Mouse (Mus musculus): ENCODE data around the gene Rab22a. TPM values are rescaled to one million over a fixed set of nuclear protein-coding genes. Genes with fewer than 3 reads are reported as not detected.
"Not testable (repeated sequence)": the region's sequence is repeated elsewhere in the genome, so short reads cannot be mapped to it uniquely, and the experiment has no call there.

Gene Rab22a
- total RNA-seq, 1 experiment from 2014 or later: 31.9 TPM

DNA sequence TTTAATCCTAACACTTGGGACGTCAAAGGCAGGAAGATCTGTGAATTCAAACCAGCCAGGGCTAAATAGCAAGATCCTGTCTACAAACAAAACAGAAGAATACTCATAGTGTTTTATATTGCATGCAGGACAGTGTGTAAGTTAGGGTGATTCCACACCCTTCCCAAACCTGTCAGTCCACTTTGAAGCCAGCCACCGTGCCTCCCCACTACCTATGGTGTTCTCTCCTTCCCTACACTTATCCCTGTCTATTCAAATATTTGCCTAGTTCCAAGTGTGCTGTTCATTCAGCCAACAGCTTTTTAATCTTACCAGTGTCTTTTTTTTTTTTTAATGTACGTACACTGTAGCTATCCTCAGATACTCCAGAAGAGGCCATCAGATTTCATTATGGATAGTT is 7.3 kb downstream of the Rab22a start:
- no peak for DNase-seq

DNA sequence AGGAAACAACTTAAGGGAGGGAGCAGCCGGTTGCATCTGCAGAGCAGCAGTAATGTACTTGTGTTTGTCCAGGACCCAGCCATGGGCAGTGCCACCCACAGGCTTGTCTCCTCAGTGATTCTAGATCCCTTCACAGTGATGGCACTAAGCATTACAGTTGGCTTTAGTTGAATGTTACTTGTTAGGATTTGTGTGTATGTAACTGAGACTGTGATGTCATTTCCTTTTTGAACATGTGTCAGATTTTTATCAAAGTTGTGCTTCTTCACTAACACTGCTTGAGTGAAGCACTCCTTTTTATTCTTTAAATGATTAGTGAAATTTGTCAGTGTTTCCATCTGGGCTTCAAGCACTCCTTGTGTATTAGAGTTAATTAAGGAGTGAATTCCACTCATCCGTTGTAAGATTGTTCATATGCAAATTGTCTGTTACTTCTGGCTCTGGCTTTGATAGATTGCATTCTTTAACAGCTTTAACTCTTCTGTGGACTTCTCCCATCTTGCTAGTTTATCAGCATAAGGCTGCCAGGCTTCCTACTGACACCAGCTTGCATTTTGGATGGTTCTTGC is 12.9 kb downstream of the Rab22a start:
- DNase-seq: no peak

DNA sequence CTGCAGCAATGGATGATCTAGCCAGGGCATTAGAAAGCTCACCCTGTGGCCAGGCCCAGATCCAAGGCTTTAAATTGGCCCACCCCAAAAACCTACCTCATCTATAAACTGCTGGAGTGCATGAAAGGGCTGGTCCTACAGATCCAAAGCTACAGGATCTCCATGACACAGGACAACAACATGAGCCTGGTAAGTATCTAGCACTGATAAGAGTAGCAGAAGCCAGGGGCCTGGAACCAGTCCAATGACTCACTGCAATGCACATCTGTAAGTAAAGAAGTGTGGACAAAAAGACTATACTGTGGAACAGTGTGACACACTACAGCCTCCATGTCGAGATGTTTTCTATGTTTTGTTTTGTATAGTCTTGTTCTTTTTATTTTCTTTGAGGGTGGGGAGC is 13.9 kb downstream of the Rab22a start:
- DNase-seq: peak; percentile 13

DNA sequence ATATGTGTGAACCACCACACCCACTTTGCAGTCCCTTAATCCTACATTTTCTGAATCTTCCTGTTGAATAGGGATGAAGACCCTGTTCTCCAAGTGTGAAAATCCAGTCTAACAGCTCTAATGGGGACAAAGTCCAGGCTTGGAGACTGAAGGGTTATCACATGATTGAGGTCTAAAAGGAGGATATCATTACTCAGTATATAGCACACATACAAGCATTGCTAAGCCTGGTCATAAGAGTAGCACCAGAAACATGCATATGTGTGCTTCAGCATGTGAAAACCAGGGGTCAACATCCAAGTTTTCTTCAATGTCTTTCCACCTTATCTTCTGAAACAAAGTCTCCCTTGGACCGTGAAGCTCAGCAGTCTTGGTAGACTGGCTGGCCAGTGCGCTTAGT is 19.0 kb downstream of the Rab22a start:
- no peak for DNase-seq

DNA sequence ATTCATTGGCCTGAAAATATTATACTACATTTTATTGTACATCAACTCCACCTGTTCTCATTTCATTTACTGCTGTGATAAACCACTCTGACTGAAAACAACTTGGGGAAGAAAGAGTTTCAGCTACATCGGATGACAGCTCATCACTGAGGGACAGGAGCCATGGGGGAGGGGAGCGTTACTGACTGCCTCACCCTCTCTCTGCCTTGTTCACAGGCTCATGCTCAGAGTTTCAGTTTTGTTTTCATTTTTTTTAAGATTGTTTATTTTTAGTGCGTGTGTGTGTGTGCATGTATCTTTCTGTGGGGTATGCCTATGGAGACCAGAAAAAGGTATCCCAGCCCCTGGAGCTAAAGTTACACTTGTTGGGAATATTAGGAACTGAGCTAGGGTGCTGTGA is 19.7 kb downstream of the Rab22a start:
- DNase-seq: peak; percentile 45

DNA sequence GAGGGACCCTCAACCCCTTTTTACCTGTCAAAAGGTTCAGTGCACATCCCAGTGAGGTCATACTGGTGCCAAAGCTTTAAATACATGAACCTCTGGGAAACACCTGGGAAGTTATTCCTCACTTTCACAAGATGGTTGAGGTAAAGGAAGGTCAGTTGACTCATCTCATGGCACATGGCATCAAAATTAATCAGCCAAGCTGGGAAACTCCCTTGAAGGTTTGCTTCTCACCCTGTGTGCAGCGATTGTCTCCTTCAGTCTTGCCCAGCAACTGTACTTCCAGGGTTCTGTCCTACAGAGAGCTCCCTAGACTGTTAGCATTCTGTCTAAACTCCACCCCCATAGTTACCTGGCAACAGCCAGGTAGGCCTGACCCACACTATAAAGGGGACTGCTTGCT is 20.6 kb downstream of the Rab22a start:
- no peak for DNase-seq

DNA sequence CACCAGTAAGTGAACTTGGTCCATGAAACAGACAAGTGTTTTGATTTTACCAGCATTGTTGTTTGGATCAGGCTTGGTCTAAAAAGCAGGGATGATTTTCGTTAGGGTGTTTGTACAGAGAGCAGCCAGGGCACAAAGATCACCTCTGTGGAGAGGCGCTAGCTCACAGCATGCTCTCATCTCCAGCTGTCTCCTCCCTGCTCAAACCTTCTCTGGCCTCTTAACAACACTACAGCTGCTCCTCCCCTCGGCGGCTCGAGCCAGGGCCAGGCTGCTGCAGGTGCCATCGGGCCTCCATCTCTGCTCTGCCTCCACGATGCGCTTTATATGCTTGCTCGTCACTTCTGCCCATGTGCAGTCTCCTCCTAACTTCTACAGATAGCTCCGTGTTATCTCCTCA is 23.2 kb downstream of the Rab22a start:
- DNase-seq: no peak

DNA sequence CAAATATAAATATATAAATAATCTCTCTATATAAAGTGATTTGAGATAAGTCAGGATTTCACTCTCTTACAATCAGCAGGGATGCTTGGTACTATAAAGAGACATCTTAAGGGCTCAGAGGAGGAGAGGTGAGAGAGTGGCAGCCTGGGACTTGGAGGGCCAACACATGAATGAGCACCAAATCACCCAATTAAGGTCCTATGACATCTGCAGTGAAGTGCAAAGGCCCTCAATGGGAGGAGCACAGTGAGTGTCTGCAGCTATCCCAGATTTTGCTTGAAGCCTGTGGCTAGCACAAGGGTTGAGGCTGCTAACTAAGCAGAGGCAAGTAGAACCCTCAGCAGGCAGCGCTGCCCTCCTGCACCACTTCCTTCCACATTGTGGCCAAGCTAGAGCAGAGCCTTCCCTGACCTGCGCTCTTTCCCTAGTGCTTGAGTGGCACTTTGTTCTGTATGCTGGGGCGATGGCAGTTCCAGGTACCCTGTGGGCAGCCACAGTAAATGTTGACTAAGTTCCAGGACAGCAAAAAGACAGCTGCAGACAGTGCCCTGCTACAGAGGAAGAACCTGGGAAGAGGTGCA is 26.3 kb downstream of the Rab22a start:
- no peak for DNase-seq

DNA sequence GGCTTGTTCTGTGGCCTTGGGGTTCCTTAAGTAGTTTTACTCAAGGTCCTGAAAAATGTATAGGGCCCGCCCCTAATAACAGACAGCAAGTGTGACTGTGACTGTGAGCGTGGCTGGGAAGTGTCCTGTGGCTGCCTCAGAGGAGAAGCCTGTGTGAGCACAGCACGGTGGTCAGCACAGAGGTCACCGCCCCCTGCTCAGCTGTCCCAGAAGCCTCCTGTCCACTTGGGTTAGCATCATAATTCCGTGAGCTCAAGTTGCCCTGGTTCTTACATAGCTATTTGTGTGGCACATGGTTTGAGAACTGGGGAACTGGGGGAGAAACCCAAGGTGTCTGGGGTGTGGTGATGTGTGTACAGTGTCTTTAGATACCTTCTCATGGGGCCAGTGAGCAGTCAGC is 27.8 kb downstream of the Rab22a start:
- no peak for DNase-seq

DNA sequence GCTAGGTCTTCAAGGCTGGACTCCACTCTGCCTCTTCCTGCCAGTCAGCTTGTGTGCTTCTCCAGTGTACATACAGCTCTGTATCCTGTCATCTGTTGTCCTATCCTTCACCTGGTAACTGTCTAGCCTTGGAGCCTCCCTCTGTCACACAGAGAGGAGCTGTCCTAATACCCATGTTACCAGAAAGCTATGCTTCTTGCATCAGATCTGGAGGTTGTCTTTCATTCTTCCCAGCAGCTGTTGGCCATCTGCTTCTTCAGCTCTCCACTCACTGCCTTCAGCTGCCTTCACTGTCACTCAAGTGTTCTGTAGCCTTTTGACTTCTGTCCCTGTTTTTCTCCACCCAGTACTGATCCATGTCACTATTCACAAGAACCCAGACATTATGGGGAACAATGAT is 30.3 kb downstream of the Rab22a start:
- no peak for DNase-seq

DNA sequence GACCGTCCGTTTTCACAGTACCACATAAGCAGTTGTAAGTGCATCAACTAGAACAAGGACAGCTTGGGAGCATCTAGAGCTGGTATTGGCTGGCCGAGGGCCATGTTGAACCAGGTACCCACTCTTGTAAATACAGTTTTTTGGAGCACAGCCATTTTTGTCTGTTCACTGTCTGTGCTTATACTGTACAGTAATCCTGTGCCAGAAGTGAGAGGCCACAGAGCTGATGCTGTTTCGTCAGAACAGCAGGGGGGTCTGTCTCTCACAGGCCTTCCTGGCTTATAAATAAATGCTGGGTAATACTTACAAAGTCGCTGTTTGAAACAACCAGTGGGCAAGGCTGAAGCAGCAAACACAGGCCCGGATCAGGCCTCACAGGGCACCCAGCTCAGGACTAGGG is 32.2 kb downstream of the Rab22a start:
- no peak for DNase-seq

DNA sequence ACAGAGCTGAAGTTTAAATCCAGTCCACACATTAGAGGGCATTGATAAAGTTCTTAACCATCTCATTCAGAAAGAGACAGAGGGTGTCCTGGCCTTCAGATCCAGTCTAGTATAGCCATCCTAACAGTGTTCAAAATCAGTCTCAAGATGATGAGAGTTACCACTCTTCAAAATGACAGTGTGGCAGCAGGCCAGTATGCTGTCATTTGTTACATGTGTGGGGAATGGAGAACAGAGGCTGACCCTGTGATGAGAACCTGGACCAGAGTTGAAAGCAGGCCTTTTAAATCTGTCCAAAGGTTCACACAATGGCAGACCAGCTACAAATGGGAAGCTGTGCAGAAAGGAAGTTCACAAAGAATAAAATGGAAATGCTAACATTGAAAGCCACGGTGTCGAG is 33.1 kb downstream of the Rab22a start:
- DNase-seq: no peak

DNA sequence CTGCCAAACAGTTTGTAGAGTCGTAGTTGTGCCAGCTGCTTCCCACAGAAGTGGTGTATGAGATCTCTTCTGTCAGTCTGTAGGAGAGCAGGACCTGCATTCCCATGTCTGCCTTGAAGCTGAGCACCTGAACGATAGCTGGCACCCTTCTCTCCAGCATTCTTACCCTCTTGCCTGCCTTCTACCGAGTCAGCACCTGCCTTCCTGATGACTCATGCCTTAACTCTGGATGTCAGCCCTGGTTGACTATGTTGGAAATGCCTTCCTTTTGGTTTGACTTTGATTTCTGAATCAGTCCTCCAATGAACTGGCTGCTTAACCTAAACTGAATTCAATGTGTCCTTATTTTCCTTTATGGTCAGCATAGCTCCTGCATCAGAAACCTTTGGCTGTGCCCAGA is 39.3 kb downstream of the Rab22a start:
- no peak for DNase-seq

DNA sequence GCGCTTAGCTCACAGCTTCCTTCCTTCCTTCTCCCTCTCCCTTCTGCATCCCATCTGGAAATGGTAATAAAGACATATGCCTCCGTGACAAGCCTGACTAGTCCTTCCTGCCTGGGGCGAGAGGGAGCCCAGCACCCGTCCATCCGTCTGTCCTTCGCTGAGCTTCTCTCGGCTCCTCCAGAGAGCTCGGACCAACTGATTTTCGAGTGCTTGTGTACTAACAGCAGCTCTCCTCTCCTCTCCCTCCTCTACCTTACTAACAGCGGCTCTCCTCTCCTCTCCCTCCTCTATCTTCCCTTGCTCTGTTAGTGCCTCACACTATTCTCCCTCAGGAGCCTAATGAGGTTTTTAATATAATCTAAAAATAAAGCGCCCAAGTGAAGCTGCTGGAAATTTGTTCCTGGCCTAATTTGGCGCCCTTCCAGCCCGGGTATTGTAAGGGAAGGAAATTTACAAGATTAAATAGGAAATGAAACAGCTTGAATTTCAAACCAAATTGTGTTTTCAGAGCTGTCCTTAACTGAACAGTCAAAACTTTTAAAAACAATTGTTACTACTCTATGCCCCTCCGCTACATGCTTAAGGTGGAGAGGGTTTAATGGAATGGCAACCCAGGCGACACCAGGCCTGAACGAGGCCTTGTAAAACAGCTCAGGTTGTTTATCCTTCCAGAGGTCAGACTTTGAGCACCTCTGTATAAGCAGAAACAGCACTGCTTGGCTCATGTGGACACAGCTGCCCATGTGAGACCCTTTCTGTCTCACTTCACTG is 42.7 kb downstream of the Rab22a start:
- peak; percentile 31 for DNase-seq

DNA sequence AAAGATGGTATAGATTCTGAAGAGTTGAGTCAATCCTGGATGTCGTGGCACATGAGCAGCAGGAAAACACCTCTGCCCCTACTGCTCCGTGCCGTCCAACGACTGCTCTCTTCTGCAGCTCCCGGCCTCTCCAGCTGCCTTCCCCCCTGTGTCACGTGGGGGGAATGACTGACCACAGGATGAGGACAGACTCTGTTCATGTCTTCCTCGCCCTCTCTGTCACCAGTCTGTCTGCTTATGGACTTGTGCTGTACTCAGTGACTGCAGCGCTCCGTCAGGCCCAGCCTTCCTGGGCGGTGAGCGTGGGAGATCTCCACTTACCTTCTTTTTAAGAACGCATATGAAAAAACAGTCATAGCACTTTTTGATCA is 43.3 kb downstream of the Rab22a start:
- DNase-seq: no peak

DNA sequence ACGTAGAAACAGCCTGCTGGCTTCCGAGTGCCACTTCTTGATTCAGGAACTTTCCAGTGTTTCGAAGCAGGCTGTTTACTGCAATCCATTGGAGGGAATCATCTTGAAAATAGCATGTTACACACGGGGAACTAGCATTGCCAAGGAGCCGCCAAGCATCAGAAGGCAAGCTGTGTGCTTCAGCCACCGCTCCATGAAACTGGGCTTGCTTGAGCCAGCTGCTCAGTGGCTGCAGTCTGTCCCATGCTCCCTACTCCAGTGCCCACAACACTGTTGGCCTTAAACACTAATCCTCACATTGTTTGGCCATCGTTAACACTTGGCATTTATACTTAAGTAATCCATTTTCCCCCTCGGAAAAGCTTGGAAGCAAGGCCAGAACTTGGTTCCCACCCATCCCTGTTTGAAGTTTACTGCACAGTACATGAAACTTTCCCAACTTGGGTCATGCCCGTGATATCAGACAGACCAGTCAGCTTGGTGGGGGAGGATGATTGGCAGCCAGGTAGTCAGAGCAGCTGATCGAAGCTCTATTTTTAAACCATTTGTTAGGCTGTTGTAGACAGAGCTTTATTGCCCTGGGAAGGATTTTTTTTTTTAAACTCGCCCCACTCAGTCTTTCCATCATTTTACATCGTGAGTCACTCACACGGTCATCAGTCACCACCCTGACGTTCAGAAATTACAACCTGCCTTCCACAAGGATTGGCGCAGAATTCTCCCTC is 46.4 kb downstream of the Rab22a start:
- DNase-seq: no peak

DNA sequence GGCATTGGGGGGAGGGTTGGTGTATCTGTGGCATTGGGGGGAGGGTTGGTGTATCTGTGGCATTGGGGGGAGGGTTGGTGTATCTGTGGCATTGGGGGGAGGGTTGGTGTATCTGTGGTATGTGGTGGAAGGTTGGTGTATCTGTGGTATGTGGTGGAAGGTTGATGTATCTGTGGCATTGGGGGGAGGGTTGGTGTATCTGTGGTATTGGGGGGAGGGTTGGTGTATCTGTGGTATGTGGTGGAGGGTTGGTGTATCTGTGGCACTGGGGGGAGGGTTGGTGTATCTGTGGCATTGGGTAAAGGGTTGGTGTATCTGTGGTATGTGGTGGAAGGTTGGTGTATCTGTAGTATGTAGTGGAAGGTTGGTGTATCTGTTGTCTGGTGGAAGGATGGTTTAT is 48.1 kb downstream of the Rab22a start:
- not testable (repeated sequence) for DNase-seq

DNA sequence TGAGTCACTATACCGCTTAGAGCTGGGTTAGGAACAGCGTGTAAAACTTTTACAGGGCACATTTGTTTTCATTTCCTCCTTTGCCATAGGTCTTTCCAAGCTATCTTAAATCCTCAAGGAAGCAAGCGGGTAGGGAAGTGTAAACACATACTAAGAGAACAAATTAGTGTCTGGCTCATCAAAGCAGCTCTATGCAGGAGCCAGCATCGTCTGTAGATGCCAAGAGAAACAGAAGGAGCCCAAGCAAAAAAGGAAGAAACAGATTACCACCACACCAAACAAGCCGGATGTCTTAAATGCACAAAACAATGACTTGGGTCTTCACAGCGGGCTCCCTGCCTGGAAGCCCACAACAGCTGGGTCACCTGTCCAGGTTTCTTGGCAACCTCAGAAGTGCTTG is 50.6 kb downstream of the Rab22a start:
- no peak for DNase-seq

DNA sequence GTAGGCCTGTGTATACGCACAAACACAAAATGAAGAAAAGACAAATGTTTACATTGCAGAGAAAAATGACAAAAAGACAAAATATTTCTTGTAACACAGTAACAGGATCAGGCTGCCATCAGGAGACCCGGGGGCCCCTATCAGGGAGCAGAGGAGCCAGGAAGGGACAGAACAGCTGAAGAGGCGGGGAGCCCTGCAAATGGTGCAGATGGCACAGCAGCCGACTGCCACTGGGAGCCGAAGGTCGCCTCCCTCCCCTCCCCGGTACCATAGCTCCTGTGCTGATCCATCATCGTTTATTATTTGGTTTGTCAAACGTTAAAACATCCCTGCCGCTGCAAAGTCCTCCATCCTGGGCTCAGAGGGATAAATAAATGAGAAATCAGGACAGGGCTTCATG is 53.1 kb downstream of the Rab22a start:
- DNase-seq: peak; percentile 17

DNA sequence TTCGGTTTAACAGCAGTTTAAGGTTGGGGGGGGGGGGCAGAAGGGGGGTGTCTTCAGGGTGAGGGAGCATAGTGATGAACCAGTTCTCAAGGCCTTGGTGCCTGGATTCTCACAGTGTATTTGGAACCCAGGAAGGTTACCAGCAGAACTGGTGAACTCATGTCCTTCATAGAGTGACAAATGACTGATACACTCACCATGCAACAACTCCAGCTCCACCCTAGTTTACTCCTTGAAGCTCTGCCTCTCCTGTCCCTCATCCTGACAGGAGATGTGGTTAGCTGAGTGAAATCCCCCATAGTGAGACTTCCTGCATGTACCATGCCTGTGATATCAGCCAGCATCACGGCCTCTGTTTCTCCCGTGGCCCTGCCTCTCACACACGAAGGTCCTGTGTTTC is 53.7 kb downstream of the Rab22a start:
- DNase-seq: no peak

DNA sequence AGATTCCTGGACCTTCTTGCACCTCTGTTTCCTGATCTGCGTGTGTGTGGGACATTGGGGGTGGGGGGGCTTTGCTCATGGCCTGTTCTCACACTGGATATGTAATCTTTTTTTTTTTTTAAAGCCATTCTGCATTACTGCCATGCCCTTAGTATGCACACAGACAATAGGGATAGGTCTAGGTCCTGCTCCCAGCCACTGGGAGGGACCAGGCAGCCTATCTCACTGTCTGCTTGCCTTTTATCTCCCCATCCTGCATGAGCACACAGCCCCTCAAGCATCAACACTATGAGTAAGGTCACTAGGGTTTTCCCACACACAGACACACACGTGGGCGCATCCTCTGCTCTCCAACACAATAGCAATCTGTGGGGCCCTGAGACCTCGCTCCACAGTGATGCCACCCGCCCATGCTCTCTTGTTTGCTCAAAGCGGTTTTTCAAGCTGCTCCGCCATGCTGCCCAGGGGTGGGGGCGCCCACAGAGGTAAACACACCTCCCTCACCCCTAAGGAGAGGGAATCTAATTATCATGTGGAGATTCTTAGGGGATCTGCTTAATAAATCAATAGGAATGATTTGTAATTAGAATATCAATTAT is 55.2 kb downstream of the Rab22a start:
- DNase-seq: no peak

DNA sequence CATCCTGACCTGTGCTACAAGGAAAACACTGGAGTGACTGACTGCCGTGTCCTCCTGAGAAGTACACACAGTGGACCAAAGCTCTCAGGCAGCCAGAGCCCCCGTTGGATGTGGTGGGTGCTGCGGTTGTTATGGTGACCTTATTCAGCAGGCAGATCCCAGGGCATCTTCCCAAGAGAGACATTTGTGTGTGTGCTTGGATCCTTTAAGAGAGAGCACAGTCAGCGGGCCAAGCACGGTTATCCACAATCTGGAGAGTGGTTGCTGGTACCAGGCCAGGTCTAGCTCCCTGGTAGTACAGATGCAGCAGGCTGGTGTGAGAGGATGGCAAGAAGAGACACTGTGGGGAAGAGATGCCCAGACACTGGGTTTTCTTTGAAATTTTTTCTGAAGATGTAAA is 57.4 kb downstream of the Rab22a start:
- DNase-seq: no peak

DNA sequence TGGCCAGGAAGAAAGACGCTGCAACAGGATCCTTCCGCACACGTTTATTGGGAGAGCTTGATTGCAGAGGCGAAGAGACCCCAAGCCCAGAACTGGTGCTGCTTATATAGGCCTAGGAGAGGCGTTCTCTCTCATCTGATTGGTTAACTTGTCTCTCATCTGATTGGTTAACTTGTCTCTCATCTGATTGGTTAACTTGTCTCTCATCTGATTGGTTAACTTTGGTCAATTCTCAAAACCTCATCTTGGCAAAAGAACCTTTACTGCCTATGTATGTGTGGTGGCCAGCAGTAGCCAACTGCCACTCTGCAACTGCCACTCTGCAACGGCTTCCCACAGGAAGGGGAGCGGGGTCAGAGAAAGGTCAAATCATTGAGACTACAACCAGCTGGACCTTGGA is 59.6 kb downstream of the Rab22a start, which contains the start of gene 1700010B08Rik:
TSS of gene 1700010B08Rik (plus strand) at position 301 of the 400 bp plus-strand sequence.
- DNase-seq: not testable (repeated sequence)

Data from adrenal gland, postnatal 25 days (tissue).